Mouse (Mus musculus) ES-Bruce4 (cell line): ENCODE measurements around the gene Fam92b.

Source experiments
- CTCF ChIP-seq: IDR thresholded peaks from one replicate; pipeline ENCODE4 v1.8.1; 2011; ENCODE audit warnings: low read depth, low read length
- EP300 ChIP-seq: IDR thresholded peaks from 2 replicates; pipeline ENCODE4 v1.6.1; 2011; ENCODE audit warnings: low read depth, low read length; ENCODE audit not compliant: insufficient read depth

DNA sequence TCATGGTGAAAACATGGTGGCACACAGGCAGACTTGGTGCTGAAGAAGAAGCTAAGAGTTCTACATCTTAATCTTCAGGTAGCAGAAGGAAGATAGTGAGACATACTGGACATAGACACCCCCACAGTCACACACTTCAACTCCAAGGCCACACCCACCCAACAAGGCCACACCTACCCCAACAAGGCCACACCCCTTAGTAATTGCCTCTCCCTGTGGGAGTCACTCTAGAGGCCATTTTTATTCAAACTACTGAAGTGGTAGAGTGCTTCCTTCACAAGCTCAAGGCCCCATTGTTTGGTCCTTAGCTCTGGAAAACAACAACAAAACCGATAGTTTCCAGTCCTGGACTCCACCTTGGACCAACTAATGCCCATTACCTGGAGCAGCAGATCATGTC lies 31.2 kb downstream of the Fam92b start:
- TF ChIP-seq EP300: no peak
- no peak for TF ChIP-seq CTCF
